Mouse (Mus musculus) stomach, postnatal 0 days (tissue): ENCODE measurements around the gene Men1.

ENCODE experiments used
- CTCF ChIP-seq: IDR thresholded peaks from 2 replicates; pipeline ENCODE4 v1.5.1; 2016; ENCODE audit warnings: antibody characterized with exemption, low read depth, mild to moderate bottlenecking, moderate library complexity
- EP300 ChIP-seq: optimal IDR thresholded peaks from 2 replicates; pipeline ENCODE3; 2016; ENCODE audit warnings: antibody characterized with exemption

GRCm38 (mm10) chr19:6296551-6297210 is 38.1 kb upstream of the Men1 start:
- TF ChIP-seq CTCF (no peak), EP300 (no peak)
